Mouse (Mus musculus): Measurements from ENCODE around the gene Pnma1.

DNA sequence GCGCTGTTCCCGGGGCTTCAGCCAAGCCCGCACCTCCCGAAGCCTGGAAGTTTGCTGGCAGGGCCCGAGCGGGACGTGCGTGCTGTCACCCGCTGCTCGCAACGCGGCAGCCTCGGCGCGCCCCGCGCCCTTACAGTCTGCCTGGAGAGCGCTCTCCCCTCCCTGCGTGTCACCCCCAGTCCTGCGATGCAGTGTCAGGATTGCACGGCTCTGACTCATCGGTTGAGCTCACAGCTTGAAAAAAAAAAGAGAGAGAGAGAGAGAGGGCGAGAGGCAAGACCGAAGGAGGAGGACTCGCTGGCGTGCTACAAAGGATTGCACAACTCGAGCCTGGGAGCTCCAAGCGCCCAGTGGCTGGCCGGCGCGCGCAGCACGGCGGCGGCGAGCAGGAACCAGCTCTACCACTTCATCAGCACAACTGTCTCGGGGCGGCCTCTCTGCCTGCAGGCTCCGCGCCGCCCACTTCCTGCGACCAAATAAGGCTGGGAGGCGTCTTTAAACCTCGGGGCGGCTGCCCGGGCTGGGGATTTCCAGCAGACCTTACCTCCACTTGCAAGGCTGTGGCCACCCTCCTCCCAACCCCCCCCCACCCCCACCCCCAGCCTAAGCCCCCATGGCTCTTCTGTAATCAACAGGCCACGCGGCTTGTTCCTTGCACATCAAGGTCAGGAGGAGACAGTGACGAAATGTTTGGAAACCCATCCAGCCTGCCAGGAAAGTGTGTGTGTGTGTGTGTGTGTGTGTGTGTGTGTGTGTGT, 45.5 kb upstream of the Pnma1 start:
- TF ChIP-seq CTCF (IDR thresholded peaks at IDR 0.05; ENCODE audit: low read depth): no peak
- TF ChIP-seq EP300 (IDR thresholded peaks at IDR 0.05; ENCODE audit: low read depth): 0 out of 2 replicates have a peak, but pooled peaks have one; percentile 13
